Mouse (Mus musculus) liver (tissue): ENCODE data around the gene Dad1.

Source experiments
- DNase-seq: peaks from one replicate; pipeline ENCODE4 v3.0.0-alpha.2; 2020; ENCODE audit warnings: mixed read lengths

Dad1 gene

DNA sequence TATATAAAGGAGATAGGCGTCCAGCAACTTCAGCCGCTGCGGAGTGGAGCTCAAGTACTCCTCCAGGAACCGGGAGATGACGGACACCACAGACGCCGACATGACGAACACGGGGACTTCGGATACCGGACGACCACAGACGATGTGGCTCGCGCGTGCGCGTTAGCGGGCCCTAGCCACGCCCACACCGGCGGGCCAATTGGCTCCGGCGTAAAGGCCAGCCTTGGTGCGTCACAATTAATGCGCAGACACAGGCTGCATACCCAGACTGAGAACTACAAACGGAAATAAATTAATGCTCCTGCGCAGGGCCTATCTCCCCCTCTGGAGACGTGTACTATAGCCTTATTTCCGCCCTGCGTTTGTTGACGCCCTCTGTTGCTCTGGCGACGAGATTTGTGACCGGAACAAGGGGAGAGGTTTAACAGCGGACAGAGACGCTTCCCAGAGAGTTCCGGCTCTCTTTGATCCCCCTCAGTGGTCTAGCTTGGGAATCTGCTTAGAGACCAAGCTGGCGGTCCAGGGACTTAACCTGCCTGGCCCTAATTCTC lies at the start of gene Dad1, which contains the start of gene Abhd4:
Dad1 (minus strand) TSS at position 364 of the 551 bp plus-strand sequence.
Abhd4 (plus strand) TSS at position 448 of the 551 bp plus-strand sequence.
- DNase-seq: peak; percentile 98

DNA sequence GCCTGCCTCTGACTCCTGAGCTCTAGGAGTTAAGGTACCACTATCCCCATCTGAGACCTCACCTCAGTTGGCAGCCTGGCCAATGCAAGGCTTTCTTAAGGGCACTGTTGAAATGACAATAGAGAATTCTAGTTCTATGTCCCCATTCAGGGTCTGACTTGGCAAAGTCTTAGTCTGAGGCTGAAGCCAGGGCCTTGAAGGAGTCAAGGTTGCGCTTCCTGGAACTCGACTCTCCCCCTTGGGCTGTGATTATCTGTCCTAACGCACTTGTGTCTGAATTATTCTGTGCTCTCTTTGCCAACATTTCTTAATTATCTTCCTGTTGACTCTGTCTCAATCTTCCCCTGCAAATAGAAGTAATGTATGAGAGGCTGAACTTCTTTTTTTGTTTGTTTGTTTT lies 46.8 kb upstream of the Dad1 start:
- DNase-seq: no peak

DNA sequence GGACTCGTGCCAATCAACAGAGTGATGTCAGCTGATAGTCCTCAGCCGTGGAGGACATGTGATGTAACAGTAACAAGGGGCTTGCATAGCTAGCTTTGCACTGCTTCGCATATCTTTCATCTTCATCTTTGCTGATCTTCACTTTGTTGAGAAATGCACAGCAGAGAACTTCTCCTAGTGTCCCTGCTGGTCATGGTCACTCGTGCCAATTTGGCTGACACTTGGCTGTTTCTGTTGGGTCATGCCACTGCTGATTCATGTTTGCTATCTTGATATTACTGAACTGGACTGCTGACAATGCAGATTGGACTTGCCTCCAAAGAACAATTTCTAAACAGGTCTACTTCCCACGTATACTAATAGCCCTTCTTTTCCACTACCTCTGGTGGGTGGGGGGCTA lies 46.2 kb upstream of the Dad1 start:
- no peak for DNase-seq

DNA sequence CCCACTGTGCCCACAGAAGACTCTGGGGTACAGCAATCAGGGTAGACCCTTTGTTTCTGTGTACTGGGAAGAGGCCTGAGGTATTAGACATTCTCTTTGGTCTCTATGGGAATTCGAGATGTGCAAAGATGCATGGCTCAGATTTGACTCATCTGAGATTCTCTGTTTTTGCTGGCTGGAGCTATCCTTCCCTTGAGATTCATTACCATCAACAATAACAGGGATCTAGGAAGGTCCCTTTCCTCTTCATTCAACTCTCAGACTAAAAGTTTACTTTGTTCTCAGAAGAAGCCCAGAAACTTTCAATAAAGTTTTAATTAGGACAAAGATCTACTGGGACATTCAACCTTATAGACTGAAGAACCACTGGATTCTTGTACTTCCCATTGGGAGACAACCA lies 30.9 kb upstream of the Dad1 start, which contains the start of gene Olfr49:
Olfr49 (minus strand) TSS at position 101 of the 400 bp plus-strand sequence.
- no peak for DNase-seq

DNA sequence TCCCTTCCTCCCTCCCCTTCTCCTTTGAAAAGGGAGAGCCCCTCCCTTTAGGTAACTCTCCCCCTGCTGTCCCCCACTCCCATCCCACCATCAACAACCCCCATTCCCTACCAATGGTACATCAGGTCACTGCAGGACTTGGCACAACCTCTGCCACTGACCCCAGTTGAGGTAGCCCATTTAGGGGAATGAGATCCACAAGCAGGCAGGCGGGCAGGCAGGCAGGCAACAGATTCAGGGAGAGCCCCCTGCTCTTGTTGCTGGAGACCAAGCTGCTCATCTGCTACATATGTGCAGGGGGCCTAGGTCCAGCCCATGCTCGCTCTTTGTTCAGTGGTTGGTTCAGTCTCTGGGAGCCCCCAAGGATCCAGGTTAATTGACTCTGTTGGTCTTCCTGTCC lies 22.5 kb upstream of the Dad1 start:
- no peak for DNase-seq

DNA sequence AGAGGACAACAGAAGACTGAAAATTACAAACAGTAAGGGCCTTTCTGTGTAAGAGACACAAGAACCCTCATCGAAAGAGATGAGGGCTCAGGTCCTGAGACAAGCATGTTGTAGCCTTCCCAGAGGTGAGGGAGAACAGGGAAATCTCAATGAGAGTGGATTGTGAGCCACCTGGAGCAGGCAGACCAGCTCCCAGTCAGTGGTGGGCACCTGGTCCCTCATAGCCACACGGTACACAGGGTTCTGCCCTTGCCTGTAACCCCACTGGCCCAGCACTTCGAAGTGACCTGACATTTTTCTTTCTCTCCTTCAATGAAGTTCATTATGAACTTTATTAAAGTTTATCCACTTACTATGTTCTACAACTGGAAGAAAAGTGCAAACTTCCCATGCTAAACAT lies 18.8 kb upstream of the Dad1 start:
- DNase-seq: no peak

DNA sequence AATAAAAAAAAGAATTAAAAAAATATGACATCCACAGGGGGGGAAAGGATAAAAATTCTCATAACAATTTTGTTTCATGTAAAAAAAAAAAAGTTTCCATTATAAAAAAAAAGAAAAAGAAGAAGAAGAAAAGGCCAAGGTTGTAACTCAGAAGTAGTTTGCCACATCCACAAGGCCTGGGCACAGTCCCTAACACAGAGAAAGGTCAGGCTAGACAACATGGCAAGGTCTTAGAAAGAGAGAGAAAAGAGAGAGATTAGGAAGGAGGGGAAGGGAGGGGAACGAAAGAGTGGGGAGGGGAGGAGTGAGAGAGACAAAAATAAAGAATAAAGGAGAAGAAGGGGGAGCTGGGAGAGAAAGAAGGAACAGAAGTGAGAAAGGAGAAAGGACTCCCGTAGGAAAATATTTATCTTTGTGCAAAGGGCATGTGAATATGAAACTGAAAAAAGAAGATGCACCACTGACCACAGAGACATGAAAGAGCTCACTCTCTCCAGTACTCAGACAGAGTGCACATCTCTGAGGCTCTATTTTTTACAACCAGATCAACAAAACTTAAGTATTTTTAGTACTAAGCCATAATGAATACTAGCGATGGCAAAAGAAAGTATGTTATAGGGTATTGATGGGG lies 18.2 kb upstream of the Dad1 start:
- DNase-seq: no peak

DNA sequence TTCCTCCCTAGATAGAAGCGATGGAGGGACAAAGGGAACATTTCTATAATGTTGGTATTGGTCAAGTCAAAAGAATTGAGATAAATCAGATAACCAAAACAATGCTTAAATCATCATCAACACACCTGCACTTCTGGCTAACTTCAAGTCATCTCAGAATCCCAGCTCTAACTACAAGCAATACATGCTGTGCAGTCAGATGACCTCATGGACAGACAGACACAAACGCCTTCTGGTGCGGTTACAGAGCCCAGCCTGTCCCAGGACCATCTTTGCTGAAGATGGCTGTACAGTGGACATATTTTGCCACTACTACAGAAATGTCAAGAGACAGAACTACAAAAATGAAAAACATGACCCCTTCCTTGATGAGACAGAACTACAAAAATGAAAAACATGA lies 16.5 kb upstream of the Dad1 start:
- DNase-seq: no peak

DNA sequence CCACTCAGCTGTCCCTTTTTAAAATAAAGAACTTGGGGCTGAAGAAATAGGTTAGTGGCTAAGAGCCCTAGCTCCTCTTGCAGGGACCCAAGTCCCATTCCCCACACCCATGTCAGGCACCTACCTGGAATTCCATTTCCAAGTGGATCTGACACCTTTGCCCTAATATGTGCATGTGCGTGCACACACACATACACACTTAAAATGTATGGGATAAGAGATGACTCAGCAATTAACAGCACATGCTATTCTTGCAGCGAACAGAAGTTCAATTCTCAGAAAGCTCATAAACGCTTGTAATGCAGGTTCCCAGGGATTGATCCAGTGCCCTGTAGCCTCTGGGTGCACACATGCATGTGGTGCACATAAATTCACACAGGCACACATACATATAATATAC lies 15.7 kb upstream of the Dad1 start:
- no peak for DNase-seq

DNA sequence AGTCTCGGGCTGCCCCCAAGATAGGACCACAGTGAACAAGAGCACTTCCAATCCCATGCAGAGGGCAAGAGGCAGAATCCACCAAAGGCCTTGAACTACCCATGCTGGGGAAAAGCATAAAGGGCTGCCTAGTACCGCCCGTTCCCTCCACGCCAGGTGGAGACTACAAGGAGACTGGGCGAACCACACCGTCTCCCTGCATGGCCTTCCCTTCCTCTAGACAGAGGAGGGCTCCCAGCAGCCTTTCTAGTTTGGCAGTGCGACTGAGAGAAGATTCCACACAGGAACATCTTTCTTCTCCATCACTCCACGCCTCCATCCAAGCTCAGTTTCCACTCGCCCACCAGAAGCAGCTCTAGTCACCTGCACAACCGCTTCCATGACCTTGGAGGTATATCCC lies 14.1 kb upstream of the Dad1 start:
- no peak for DNase-seq

DNA sequence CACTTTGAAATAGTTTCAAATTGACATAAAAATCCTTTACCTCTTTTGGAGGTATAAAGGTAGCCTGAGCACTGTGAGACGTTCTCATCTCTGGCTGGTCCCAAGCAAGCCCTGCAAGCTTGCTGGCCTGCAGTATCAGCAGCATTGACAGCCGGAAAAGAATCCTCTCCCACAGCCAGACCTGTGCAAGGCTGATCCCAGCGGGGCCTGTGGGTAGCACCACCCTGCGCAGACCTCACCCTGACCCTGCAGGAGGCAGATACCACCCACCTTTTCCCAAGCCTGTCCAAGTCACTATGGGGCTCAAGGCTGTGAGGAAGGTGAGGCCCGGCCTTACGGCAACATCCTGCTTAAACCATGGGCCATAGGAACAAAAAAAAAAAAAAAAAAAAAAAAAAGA lies 12.0 kb upstream of the Dad1 start:
- DNase-seq: no peak

DNA sequence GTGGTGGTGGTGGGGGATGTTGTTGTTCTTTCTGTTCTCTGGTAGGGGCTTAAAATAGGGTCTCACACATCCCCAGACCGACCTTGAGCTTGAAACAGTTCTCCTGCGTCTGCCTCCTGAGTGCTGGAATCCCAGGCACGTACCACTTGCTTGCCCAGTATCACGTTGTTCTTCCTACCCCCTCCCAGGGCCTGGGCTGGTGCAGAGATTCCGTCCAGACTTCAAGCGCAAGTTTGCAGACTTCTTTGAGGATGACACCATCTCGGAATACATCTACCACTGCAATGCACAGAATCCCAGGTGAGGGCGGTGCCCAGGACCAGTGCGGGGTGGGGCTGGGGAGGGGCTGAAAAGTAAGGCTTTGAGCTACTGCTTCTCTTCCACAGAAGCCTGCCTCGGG lies 11.2 kb upstream of the Dad1 start:
- DNase-seq: no peak

DNA sequence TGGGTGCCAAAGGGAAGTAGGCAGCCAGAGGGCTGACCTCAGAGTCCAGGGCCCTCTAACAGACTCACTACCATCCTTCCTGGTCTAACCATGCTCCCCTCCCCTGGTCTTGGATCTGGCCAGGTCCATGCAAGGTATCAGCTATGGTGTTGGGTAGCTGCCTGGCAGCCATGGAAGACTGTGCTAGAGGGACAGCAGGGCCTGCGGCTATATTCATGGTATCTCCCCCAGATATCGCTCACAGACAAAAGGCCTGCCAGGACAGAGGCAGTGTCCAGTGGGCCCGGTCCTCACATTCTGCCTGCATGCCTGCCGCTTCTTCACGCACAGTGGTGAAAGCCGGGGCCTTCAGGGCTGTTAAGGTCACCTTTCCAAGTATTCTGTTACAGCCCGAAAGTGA lies 10.3 kb upstream of the Dad1 start:
- DNase-seq: no peak

DNA sequence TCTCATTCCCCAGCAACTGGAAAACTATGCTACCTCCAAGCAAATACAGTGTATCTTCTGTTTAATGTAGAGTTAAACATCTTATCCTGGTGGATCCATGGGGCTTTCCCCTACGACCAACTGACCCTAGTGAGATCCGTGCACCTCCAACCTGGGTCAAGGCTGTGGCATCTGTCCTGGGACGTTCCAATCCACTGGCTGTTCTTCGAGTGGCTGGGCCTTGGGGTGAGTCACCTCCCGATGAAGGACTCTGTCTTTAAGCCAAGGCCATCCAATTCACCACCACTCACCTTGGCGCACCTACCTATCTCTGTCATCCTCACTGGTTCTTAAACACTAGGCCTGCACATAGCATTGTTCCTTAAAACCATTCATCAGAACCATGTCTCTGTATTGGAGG lies 9.2 kb upstream of the Dad1 start:
- no peak for DNase-seq

DNA sequence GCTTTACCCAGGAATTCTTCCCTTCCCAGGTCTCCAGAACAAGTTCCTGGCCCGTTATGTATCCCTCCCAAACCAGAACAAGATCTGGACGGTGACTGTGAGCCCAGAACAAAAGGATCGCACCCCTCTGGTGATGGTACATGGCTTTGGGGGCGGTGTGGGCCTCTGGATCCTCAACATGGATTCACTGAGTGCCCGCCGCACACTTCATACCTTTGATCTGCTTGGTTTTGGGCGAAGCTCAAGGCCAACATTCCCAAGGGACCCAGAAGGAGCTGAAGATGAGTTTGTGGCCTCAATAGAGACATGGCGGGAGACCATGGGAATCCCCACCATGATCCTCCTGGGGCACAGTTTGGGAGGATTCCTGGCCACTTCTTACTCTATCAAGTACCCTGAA lies 8.7 kb upstream of the Dad1 start:
- no peak for DNase-seq

DNA sequence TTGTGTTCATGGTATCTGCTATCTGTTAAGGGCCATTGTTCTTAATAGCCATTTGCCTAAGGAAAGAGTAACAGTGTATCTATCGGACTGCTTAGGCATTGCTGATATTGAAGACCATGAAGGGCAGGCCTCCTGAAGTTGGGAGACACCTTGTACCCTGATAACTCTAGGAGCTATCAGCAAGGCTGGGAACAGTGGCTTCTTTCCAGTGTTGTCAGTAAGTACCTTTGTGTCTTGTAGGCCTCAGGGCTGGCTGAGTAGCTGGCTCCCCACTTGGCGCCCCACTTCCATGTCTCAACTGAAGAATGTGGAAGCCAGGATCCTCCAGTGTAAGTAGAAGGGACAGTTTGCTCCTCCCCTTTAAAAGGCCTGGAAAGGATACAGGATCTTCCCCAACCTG lies 7.5 kb upstream of the Dad1 start:
- no peak for DNase-seq

DNA sequence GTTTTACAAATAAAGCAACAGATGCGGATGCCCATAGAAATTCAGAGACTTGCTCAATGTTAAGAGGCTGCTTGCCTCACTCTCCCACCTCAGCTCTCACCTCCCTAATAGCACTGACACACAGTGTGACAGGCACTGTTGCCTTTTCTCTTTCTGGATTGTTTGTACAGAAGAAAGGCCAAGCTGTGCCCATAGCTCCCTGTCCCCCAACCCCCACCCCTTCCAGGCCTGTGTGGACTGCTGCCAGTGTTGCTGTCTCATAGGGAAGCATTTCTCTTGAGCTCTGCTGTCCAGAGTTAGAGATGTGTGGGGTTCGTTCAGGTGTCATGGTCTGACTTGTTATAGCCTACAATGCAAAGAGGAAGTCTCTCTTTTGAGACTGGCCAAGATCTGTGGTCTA lies 6.3 kb upstream of the Dad1 start:
- DNase-seq: no peak

DNA sequence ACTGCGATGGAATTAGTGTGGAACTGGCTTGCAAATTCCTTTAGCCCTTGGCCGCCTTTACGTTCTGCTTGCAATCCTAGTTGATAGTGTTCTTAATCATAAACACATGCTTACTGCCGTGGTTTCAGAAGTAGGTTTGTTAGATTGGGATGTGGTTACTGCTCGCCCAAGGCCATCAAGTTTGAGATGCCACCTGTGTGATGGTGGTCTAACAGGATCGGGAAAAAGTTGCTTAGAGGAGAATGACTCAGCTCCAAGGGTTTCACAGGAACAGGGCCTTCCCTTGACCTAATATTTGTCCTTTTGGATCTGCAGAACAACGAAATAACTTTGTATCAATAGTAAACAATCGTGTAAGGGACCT lies 5.8 kb upstream of the Dad1 start:
- DNase-seq: no peak

DNA sequence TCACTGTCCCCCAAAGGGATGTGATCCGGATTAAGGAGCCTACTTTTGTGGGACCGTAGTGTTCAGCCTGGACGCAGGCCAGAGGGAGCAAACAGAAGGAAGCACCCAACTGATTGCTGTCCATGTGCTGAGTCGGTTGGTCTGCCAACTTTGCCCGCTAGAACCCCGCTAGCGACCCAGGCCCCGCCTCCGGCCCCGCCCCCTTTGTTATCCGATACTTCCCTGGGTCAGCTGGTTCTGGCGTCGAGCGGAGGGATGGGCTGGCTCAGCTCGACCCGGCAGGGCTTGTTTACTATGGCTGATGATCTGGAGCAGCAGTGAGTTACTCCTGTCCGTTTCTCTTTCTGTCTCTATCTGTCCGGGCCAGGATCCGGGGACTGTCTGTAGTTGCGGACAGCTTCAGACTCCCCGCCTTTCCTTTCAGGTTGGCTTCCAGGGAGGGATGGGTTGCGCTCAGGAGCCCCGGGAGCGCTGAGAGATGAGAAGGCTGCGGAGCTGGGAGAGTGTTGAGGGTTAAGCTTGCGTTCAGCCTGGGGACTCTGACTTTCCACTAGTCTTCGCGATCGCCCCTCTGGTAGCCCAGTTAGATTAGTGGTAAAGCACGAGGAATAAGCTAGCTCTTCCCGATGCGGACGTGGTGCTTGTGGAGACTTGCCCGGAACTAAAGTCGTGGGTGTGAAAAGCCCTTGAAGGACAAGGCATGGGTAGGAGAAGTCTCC lies 5.3 kb upstream of the Dad1 start:
- peak; percentile 98 for DNase-seq

DNA sequence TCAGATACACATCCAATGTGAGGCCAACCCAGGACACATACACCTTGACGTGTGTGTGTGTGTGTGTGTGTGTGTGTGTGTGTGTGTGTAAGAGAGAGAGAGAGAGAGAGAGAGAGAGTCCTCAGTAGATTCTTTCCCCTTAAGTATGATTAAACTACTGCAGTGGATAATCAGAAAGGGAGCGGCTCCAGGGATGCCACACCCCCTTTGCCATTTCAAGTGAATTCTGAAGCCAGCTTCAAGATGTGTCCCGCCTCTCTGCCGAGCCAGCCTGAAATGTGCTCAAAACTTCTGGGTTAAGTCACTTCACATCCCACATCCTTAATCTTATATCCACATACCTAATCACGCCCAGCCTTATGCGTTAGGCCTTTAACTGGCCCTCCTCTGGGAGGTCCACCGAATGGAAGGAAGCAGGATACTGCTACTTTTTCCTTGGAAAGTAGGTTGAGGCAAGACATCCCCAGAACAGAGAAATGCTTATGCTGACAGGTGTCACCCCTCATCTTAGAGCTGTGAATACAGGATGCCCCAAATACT lies 4.3 kb upstream of the Dad1 start:
- DNase-seq: peak; percentile 65

DNA sequence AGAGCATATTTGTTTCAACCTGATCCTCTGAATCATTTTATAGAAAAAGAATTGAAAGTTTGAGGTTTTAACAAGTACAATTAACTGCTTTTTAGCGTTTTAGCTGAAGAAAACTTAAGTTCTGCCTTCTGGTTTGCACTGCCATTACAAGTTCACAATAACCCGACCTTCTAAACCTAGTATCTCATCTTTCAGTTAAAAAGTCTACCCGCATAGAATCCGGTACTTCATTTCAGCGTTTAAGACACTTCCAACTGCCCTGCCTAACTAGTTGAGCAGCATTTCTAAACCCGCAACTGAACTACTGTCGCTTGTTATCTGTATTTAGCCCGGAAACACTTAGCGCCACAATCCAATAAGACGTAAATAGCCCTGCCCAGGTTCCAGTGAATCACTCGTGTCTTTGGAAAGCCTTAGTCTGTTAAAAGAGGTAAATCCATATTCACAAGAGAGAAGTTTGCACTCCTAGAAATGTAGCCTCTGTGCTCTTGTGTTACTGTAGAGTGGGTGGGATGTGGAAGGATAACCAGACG lies 832 bp upstream of the Dad1 start:
- no peak for DNase-seq

DNA sequence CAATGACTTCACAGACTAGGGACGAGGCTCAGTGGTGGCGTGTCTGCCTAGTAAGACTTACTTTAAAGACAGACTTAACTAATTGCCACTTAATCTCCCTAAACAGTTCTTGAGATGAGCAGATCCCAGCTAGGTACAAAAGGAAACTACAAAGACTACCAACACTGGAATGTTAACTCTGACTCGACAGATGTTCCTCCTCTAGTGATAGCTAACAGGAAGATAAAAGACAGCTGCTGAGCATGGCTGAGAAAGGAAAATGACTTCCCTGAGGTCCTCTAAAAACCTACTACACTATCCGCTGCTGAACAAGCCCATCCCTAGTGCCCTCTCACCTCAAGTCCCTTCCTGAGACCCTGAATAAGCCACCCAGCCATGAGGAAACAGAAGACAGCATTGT lies 3.8 kb downstream of the Dad1 start:
- DNase-seq: no peak

DNA sequence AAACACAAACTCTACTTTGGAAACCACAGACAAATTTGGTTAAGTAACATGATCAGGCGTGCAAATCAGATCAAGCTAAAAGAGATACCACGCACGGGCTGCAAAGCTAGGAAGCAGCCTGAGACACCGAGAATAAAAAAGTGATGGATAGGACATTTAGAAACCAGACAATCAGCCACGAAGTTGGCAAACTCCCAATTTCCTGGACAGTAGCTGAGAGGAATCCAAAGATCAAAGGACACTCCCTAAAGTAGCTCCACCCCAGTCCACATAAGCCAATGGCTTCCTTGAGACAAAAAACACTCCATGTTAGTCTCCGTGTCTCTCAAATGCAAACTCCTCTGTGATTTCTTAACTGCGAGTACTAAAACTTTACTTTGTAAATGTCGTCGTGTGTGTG lies 4.6 kb downstream of the Dad1 start:
- DNase-seq: no peak

DNA sequence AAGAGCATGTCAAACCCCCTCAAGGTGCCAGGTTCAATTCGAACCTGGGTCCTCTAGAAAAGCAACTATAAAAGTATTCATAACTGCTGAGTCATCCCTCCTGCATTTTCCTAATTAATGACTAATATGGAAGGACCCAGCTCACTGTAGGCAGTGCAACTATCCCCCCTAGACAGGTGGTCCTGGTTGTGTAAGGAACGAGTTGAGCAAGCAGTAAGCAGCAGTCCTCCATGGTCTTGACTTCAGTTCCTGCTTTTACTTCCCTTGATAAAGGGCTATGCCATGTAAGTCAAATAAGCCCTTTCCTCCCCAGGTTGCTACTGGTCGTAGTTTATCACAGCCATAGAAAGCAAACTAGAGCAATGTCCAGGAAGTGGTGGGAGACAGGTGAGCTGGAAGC lies 7.7 kb downstream of the Dad1 start:
- no peak for DNase-seq
